Mouse (Mus musculus): Measurements from ENCODE around the gene Grik3.

DNA sequence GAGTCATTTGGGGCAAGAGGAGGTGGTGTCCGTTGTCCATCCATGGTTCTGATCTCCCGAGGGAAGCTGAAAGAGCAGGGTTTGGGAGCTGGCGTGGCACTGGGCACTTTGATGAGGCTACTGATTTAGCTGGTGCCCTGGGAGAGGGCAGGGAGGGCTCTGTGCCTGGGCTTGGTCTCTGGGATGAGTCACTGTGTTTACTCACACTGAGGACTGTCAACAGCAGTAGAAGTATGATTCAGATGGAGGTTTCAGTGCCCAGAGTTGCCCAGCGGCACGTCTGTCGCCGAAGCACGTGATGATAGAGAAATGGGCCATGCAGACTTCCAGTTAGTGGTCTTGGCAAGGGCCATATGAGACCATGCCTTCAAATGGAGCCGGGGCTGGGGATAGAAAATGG lies 63.3 kb downstream of the Grik3 start:
- TF ChIP-seq CHD2 (IDR thresholded peaks at IDR 0.05; ENCODE audit: low read depth, low read length) (no peak), ZNF384 (IDR thresholded peaks at IDR 0.05; ENCODE audit: low read depth, low read length) (no peak)
